Mouse (Mus musculus) bone marrow, adult 2 months (tissue): Measurements from ENCODE around the gene Rps23.

Source experiments
- CTCF ChIP-seq: fragments of 200-500 bp; IDR thresholded peaks from 2 replicates; pipeline ENCODE4 v1.5.1; 2011; ENCODE audit warnings: low read length, control low read depth; ENCODE audit not compliant: control insufficient read depth, insufficient read depth
- POLR2A ChIP-seq: fragments of 200-500 bp; IDR thresholded peaks from 2 replicates; pipeline ENCODE4 v1.6.1; 2011; ENCODE audit warnings: low read depth, mild to moderate bottlenecking, control low read depth, low read length, borderline replicate concordance; ENCODE audit not compliant: control insufficient read depth

DNA sequence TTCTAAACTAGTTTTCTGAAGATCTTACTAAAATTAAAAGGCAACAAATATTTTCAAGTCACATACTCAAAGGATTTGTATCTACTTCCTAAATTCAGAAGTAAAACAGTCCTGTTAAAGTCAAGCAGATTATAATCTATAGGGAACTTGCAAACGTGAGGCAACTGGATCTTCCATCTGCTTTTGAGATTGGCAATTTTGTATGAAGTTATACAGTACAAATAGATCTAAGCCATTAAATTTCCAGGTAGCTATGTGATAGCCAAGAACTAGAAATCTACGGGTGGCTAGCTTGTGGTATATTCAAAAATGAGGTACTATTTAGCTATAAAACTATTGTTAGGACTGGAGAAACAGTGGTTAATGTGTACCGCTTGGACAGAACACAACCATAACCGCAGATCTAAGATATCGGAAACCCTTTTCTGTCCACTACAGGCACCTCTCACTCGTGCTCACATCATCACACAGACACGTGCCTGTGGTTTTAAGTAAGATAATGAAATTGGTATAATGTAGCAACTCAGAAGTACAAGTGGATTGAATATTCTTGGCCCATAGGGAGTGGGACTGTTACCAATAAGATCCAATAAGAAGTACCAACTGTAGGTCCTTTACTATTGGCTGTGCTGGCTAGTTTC is 3.5 kb downstream of the Rps23 start:
- TF ChIP-seq CTCF (no peak), POLR2A (no peak)
